Mouse (Mus musculus) olfactory bulb, adult 2 months (tissue): ENCODE data around the gene Epb41.

Source experiments
- CTCF ChIP-seq: fragments of 200-500 bp; IDR thresholded peaks from 2 replicates; pipeline ENCODE4 v1.5.1; 2012; ENCODE audit warnings: low read depth, mild to moderate bottlenecking, low read length, moderate library complexity; ENCODE audit not compliant: insufficient read depth
- POLR2A ChIP-seq: fragments of 200-500 bp; IDR thresholded peaks from 2 replicates; pipeline ENCODE4 v1.6.1; 2012; ENCODE audit warnings: mild to moderate bottlenecking, low read depth, low read length, moderate library complexity; ENCODE audit not compliant: insufficient read depth

GRCm38 (mm10) chr4:132072946-132073345, 2.2 kb downstream of the Epb41 start:
- TF ChIP-seq CTCF (no peak), POLR2A (no peak)
